Mouse (Mus musculus): ENCODE results near the gene Zbtb43.

Gene Zbtb43

DNA sequence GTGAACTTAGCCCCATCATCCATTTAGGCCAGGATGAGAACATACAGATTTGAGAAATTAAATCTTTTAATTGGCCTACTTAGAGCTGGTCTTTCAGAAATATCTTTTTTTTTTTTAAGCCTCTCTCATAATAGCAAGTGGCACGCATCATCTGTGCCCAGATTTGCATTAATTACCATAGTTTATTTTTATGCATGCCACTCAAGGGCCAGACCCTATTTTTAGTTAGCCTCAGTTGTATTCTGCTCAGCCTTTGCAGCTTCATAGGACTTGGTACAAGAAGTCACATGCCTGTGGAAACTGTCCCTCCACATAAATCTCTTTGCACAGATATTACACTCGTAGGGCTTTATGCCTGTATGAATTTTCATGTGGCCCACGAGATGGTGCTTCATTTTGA is 14.9 kb downstream of the Zbtb43 start:
- no peak for DNase-seq (ENCODE audit: low spot score in 2 of 2)

DNA sequence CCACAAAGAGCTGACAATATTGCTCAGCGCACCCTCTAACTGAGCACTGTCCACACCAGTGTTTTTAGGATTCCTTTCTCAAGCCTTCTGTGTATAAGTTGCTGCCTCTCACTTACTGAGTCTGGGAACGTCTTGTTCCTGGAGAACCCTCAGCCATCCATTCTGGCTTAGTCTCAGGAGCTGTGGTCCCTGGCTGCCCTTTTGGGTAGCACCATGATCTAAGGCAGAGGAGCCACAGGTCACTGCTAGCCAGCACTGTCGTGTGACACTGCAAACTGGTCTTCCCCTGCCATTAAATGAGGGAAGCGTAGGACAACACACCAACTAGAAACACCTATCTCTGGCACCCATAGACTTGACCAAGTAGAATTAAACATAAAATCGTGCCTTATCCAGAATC is 15.6 kb downstream of the Zbtb43 start:
- no peak for DNase-seq (ENCODE audit: low spot score in 2 of 2)

DNA sequence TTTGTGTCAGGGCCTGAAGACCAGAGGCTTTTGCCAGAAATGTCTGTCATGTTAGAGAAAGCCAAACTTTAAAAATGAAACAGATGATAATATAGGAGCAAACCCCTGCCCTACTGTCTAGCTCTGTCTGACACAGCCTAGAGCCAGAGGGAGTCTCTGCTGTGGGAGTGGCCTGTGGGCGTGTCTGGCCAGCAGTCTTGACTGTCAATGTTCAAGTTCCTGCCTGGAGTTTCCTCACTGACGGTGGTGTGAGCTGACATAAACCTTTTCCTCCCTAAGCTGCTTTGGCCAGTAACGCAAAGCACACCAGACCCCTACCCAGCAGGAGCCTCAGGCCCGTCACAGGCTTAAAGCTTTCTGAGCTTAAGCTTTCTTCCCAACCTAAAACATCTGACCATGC is 16.2 kb downstream of the Zbtb43 start:
- DNase-seq (ENCODE audit: low spot score in 2 of 2) = no peak

DNA sequence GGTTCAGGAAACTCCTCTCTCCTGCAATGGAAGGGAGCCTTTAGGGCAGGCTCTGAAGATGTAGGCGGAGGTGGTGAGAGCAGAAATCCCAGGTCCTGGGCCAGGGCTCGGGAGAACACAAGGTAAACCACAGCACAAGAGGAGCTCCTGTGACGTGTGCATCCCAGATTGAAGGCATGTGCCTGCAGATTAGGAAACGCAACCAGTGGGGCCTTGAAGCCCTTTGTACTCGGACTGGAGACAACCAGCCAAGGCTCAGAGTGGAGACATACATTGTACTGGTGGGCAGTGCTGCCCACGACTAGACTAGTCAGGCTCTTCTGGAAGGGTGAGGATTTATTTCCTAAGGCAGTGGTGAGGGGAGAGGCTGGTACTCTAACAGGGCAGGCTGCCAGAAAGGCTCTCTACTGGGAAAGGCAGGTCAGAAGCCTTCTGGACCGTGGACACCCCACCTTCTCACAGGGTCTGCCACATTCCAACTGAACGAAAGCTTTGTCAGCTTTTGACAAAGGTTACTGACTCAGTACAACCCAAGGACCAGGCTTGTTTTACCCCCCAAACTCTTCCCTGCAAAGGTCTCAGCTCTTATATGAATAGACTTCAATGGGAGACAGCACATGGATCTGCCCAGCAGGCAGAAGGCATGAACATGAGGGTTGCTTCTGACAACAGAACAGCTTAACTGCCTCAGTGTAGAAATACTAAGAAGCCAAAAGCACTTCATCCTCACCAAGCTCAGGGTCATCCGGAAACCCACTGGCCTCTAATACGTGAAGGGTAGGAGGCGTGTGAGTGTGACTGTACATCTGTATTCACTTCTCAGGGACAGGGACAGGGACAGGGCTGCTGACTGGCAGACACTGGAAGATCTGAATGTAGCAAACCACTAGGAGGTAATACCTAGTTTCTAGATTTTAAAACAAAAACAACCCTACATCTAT is 17.1 kb downstream of the Zbtb43 start:
- DNase-seq (ENCODE audit: low spot score in 2 of 2) = no peak

DNA sequence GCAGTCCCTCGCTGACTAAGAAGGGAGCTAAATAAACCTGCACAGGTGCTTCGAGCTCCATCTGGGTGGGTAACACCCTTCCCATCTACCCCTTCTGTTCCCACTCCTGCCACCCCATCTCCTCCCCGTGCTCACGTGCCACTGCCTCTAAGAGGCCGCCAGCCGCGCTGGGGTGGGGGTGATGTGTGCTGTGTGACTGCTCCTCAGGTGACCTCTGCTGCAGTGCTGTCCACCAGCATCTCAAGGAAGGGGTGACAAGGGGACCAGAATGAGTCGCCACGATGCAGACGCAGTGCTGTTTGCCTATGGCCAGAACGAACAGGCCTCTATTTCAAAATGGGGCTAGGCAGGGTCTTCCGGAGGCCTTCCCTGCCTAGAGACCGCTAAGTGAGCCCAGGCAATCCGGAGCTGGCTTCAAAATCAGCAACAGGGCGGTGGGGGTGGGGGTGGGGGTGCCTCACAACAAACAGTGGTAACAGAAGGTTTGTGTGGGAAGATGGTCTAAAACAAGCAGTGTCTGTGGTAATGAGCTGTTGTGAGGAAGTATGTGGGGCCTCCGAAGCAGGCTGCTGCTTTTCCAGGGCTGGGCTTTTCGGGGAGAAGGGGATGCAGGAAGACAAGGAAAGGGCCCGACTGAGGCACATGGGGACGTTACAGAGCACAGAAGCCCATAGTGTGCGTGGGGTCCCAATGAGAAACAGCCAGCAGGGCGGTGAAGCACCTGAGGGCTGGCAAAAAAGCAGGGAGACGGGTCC is 19.1 kb downstream of the Zbtb43 start:
- no peak for DNase-seq (ENCODE audit: low spot score in 2 of 2)

DNA sequence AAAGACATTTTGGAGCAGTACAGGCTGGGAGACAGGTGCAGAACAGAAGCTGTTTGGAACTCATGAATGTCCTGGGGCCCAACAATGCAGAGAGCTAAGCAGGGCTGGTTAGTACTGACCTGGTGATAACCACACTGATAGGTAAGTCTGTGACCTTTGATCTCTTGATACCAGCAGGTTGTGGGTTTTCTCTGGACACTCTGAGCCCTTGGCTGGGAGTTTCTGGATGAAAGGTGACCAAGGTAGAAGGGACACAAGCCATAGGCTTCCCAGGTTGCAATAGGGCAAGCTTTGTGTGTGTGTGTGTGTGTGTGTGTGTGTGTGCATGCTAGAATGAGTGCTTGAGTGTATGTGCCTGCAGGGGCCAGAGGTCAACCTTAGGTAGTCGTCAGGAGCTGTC is 21.6 kb downstream of the Zbtb43 start:
- DNase-seq (ENCODE audit: low spot score in 2 of 2) = no peak

DNA sequence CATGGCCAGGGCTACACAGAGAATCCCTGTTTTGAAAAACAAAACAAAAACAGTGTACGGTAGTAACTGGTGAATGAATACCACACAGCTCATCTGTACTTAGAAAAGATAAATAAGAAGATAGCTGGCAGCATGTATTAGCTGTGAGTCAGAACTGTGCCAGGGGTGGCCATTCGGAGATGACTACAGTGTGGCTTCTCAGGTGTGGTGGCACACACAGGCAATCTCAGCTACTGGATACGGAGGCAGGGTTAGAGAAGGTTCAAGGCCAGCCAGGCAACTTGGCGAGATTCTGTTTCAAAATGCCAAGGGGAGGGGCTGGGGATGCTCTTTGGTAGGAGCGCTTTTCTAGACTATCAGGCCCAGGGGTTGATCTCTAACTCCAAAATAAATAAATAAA is 22.6 kb downstream of the Zbtb43 start:
- DNase-seq (ENCODE audit: low spot score in 2 of 2) = no peak

DNA sequence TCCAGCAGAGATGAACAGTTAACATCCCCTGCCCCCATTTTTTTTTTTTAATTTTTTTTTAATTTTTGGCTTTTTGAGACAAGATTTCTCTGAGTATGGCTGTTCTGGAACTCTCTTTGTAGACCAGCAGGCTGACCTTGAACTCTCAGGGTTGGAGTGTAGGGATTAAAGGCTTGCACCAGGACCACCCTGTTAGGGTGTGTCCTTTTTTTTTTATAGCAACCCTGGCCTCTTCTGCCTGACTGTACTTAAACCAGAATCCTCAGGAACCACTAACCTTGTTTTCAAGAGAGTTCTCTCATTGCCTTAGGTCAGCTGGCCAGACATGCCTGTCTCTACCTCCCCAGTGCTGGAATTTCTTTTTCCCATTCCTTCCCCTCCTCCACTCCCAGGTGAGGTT is 23.5 kb downstream of the Zbtb43 start:
- DNase-seq (ENCODE audit: low spot score in 2 of 2) = no peak

DNA sequence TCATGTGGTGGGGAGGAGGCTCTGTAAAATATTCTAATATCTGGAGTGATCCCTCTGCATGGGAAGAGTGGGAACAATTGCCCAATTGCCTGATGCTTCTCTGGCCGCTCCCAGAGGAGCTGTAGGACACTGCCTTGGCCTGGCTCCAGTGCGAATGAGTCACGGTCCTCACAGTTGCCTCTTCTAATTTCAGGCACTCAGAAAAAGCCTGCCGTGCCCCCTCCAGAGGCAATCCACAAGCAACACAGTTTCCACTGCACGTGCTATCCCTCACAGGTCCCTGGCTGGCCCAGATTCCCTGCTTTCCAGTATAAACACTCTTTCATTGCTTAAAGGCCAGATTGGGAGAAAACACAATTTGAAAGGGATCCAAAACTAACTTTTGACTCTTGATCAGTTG is 24.0 kb downstream of the Zbtb43 start:
- DNase-seq (ENCODE audit: low spot score in 2 of 2) = no peak

DNA sequence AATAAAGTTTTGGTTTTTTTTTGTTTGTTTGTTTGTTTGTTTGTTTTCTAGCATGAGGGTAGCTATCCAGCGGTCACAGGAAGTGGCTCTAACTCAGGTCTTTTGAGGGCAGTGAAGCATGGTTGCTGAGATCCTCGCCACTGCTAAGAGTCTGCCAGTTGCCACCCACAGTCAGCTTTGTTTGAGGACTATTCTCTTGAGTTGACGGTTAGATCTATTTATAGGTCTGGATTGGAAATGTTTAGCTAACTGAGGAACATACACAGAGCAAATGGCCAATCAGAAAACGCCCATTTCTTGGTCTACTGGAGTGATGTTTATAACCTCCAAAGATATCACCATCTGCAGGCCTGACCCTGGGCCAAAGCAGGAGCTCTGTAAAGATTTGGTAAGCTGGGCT is 25.7 kb downstream of the Zbtb43 start:
- no peak for DNase-seq (ENCODE audit: low spot score in 2 of 2)

DNA sequence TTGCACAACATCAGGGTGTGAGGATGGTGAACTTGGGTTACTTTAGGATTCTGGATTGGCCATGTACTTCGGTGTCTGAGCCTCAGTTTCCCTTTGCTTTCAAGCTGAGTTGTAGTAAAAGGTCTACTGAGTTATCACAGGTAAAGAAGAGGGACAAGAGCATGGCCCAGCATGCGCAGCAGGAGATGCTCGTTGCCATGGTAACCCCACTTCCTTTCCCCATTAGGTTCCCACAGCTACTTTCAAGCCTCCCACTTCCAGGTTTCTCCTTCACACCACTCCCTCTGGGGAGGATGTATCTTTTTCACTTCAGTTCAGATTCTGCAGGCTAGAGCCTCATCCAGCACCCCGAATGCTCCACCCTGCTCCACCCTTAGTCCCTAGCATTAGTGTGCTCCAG is 27.5 kb downstream of the Zbtb43 start:
- no peak for DNase-seq (ENCODE audit: low spot score in 2 of 2)

DNA sequence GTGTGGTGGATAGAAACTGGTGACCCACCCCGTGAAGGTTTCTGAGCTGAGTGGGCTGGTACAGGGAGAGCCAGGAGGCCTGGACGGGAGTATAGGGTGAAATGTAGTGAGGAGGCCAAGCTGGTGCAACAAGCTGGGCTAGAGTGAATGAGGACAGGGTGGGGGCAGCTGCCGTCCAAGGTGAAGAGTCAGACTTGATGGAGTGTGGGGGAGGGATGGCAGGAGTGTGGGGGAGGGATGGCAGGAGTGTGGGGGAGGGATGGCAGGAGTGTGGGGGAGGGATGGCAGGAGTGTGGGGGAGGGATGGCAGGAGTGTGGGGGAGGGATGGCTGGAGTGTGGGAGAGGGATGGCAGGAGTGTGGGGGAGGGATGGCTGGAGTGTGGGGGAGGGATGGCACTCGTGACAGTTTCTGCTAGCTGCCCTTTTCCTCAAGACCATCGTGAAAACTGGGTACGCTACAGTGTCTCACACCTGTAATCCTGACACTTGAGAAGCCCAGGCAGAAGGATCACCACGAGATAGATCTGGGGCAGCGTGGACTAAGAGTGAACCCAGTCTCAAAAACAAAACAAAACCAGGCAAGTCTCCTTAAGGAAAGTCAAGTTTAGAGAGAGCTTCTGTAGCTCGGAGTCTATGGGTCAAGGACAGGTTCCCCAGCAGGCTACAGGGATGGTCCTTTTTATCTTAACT is 28.2 kb downstream of the Zbtb43 start:
- DNase-seq (ENCODE audit: low spot score in 2 of 2) = no peak

DNA sequence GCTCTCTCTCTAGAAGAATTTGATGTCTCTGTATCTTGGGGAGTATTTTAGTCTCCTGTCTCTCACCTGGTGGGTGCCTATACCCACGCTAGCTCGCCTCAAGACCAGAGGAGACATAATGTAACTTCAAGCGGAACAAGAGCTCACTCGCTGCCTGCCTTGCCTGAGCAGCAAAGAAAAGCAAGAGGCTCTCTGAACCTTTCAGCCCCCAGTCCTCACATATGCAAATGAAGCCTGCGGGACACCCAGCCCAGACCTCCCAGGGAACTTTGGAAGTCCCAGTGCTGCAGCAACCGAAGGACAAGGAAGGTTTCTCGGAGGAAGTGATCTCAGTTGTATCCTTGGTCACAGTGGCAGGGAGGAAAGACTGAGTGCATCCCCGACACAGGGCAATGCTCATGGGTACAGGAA is 28.9 kb downstream of the Zbtb43 start:
- DNase-seq (ENCODE audit: low spot score in 2 of 2) = no peak

DNA sequence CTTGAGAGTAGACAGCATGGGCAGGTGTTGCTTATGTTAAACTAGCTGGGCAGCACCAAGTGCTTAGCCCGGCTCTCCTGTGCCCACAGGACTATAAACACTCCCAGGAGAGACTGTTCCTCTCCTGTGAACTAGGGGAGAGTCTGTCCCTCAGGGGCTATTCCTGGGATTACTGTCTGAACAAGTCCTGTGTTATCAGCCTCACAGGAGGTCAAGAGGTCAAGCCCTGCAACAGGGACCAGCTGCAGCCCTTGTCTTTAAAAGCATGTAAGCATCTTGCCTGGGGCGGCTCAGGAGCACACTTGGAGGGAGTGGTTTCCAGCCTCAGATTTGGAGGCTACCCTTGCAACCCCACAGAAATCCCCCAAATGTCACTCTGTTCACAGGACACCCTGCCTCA is 30.0 kb downstream of the Zbtb43 start:
- DNase-seq (ENCODE audit: low spot score in 2 of 2) = no peak

DNA sequence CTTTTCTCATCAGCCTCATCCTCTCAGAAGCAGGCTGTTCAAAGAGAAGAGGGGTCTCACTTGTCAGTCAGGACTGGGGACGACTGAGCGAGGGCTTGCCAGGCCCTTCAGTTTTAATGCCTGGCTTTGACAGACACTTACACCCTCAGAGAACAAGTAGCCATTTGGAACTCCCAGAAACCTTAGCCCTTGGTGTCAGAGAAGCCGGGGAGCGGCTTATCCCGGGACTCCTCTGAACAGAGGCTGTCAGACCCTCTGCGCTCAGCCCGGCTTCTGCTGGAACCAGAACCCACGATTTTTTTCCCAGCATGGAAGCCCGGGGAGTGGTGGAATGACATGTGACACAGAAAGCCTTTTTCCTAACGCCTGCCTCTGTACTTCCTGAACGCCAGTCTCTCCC is 31.2 kb downstream of the Zbtb43 start:
- DNase-seq (ENCODE audit: low spot score in 2 of 2) = no peak

DNA sequence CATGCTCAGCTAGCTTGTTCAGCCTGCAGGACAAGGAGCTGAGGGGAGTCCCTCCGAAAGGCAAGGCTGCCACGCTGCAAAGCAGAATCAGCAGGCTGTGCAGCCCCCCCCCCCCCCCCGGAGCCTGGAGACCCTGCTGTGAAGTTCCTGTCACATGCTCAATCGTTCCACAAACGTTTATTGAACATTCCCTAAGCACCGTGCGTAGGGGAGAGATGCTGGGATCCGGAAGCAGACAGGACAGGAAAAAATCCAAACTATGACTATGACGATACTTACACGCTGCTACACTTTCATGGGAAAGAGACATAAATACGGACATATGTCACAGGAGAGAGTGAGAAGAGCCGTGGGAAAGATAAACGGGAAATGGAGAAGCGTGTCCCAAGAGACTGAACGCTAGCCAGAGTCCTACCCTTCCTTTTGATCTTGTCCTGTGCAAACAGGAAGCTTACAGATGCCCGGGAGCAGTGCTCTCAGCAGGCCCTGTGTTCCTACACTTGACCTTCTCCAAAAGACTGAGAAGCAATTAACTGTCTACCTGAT is 32.3 kb downstream of the Zbtb43 start:
- DNase-seq (ENCODE audit: low spot score in 2 of 2) = no peak

DNA sequence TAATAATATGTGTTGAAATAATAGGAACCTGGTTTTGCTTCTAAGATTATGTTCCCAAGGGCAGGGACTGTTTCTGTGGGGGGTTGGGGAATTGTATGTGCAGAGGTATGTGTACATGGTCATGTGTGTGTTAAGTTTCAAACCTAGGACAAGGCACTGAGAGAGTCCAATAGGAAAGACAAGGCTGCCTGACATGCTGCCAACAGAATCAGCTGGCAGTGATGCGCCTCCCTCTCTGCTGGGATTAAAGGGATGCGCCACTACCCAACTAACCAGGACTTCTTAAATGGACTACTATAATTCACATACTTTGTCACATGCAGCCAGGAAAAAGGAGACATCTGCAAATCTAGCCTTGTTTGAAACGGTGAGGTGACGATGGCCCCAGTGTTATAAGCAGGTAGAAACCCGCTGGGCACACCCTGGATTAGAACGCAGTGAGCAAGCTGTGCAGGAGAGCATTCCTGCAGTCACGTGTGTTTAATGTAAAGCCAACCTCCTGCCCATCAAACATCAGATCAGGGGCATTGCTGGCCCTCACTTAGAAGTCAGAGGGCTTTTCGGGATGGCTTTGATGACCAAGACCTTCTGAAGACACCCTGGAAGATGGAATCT is 33.2 kb downstream of the Zbtb43 start:
- DNase-seq (ENCODE audit: low spot score in 2 of 2) = no peak

DNA sequence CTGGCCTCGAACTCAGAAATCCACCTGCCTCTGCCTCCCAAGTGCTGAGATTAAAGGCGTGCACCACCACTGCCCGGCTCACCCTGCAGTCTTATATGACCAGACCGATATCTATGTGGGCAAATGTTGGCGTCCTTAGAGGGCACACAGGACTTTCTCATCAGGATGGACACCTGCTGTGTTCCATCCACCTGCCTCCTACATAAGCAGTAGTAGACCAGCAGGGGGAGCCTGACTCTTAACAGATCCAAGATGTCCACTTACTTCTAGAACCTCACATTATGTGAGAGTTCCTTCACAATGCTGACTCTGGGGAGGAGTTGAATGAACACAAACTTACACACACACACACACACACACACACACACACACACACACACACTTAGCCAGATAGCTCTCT is 35.5 kb downstream of the Zbtb43 start:
- DNase-seq (ENCODE audit: low spot score in 2 of 2) = peak; percentile 46 to 61

DNA sequence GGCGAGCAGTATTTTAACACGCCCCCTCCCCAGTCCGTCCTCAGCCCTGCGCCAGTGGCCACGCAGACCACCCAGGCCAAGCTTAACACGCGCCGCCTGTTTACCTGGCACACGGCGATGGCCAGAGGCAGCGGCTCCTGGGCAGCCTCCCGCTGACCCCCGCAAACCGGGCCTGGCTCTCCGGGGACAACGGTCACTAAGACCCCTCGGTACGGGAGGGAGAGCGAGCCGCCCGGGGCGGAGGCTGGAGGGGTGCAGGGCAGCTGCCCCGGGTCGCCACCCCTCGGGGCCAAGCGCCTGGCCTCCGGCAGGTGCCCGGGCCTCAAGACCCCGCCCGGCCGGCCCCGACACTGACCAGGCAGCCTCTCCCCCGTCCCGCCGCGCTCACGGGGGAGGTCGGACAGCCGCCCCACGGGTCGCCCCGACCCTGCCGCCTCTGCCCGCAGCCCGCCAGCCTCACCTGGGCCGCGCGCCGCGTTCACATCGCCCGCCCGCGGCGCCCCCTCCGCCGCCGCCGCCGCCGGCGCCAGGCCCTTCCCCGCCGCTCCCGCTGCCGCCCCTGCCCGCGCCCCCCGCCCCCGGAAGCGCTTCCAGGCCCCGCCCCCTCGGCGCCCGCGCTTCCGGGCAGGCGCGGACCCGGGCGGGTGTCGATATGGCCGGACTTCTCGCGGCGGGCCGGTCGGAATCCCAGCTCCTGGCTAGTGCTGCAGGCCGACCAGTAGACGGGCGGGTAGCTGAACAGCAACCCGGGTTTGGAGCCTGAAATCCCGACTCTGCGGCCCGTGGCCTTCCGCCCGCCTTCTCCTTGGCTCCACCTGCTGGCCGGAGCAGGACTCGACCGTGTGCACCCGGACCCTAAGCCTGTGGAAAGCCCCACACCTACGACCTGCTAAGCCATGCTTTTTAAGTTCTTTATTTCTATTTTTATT is 37.3 kb downstream of the Zbtb43 start, which contains the start of gene Zbtb34:
Gene Zbtb34, minus strand, starts transcription at position 554 of the 929 bp plus-strand sequence.
- peak; percentile 66 to 71 for DNase-seq (ENCODE audit: low spot score in 2 of 2)

DNA sequence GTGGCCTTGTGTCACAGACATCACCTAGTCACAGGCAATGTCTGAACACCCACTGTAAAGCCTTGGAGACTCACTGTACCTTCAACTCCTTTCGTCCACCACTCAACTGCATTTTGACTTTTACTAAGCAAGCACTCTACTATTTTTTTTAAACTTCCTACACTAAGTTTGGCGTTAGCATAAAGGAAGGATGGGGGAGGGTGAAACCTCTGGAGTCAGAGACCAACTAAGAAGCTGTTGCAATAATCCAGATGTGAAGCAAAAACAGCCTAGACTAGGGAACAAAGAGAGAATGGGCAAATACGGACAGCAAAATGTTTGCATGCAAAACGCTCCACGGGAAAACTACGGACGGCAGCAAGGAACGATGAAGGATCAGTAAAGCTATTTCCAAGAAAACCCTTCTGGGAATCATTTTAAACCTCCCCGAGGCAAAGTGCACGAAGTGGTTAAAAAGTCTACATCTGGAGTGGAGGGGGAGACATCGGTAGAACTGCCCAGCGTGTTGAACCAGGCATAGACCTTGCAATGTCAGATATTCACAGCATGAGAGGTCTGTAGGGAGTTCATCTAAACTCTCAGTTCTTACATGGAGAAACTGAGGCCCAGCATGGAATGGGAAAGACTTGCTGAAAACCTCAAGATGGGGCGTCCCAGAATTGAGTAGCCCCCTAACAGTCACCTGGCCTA is 38.1 kb downstream of the Zbtb43 start:
- no peak for DNase-seq (ENCODE audit: low spot score in 2 of 2)

Data from natural killer cell, adult 2 months (primary cell).